Mouse (Mus musculus) thymus, postnatal 14 days (tissue): ENCODE data around the gene Myl6b.
"Not testable (repeated sequence)": the region's sequence is repeated elsewhere in the genome, so short reads cannot be mapped to it uniquely, and the experiment has no call there.

Source experiments
- DNase-seq: peaks from one replicate; pipeline ENCODE4 v3.0.0; 2021

The Myl6b gene

GRCm38 (mm10) chr10:128492633-128493311, 5.7 kb downstream of the Myl6b start:
- DNase-seq: peak; percentile 41

GRCm38 (mm10) chr10:128492051-128492450, 6.4 kb downstream of the Myl6b start:
- not testable (repeated sequence) for DNase-seq

GRCm38 (mm10) chr10:128491495-128491894, 7.0 kb downstream of the Myl6b start:
- no peak for DNase-seq

- no peak for DNase-seq
Measured at GRCm38 (mm10) chr10:128490912-128491311, 7.6 kb downstream of the Myl6b start.

- DNase-seq: no peak
Measured at GRCm38 (mm10) chr10:128490232-128490631, 8.3 kb downstream of the Myl6b start.

- DNase-seq: no peak
Measured at GRCm38 (mm10) chr10:128489785-128490184, 8.7 kb downstream of the Myl6b start.

- DNase-seq: no peak
Measured at GRCm38 (mm10) chr10:128489380-128489779, 9.1 kb downstream of the Myl6b start.

- no peak for DNase-seq
Measured at GRCm38 (mm10) chr10:128488776-128489175, 9.7 kb downstream of the Myl6b start.

- DNase-seq: no peak
Measured at GRCm38 (mm10) chr10:128487861-128488712, 10.4 kb downstream of the Myl6b start.

GRCm38 (mm10) chr10:128486370-128486769, 12.1 kb downstream of the Myl6b start:
- DNase-seq: no peak

GRCm38 (mm10) chr10:128474366-128474765, 24.1 kb downstream of the Myl6b start:
- DNase-seq: no peak

GRCm38 (mm10) chr10:128460270-128460630, 38.2 kb downstream of the Myl6b start:
- no peak for DNase-seq

- DNase-seq: peak; percentile 63
Measured at GRCm38 (mm10) chr10:128459409-128460269, 38.8 kb downstream of the Myl6b start.

- peak; percentile 90 for DNase-seq
Measured at GRCm38 (mm10) chr10:128458719-128459408, 39.6 kb downstream of the Myl6b start, which contains the start of gene Smarcc2. Gene Smarcc2 (plus strand): TSS chr10:128459248.

GRCm38 (mm10) chr10:128458348-128458718, 40.2 kb downstream of the Myl6b start:
- DNase-seq: peak; percentile 90

- no peak for DNase-seq
Measured at GRCm38 (mm10) chr10:128457676-128458075, 40.8 kb downstream of the Myl6b start.

GRCm38 (mm10) chr10:128455280-128455679, 43.2 kb downstream of the Myl6b start:
- peak; percentile 77 for DNase-seq

- no peak for DNase-seq
Measured at GRCm38 (mm10) chr10:128454471-128454870, 44.0 kb downstream of the Myl6b start.

- no peak for DNase-seq
Measured at GRCm38 (mm10) chr10:128451014-128451413, 47.5 kb downstream of the Myl6b start.

GRCm38 (mm10) chr10:128445407-128445806, 53.1 kb downstream of the Myl6b start:
- no peak for DNase-seq

- DNase-seq: no peak
Measured at GRCm38 (mm10) chr10:128444354-128444753, 54.1 kb downstream of the Myl6b start.
